Mouse (Mus musculus): Measurements from ENCODE around the gene Dnph1. TPM values are rescaled to one million over a fixed set of nuclear protein-coding genes. Genes with fewer than 3 reads are reported as not detected.

Dnph1 gene
- total and polyA plus RNA-seq, 2 experiments from 2014 or later: 7.0 to 10.0 TPM

DNA sequence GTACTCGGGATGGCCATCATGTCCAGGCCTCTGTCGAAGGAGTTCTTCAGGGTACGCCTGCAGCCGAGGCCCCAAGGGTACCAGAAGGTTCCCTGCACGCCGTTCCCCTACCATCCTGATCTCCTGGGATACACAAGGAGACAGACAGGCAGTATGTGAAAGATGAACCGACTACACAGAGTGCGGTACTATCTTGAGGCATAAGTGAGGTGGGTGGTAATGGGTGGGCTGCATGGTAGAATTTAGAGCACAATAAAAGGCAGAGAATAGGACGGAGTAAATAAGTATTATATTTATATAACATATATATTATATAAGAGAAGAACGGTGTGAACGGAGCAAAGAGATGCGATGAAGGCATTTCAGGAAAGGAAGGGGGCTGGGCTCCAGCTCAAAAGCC lies 47.1 kb downstream of the Dnph1 start:
- no peak overlapping the region for H3K27ac ChIP-seq (ENCODE audit: low read depth)
- TF ChIP-seq CTCF (IDR thresholded peaks at IDR 0.05; ENCODE audit: low read depth): no peak
- no peak for TF ChIP-seq EP300 (IDR thresholded peaks at IDR 0.05; ENCODE audit: low read depth)
- peaks cover 30% of the 10 kb centered on the region for H3K36me3 ChIP-seq (replicated peaks; ENCODE audit: control insufficient read depth, insufficient read depth, low read length)
- WGBS: 86% methylated on average over 12 of the region's 12 CpGs
- no peak overlapping the region for H3K4me2 ChIP-seq (ENCODE audit: low read depth, low read length)
- no peak overlapping the region for H3K4me3 ChIP-seq (ENCODE audit: low read depth, low read length)
- H3K4me1 ChIP-seq (ENCODE audit: control insufficient read depth, insufficient read depth): peaks cover 17% of the 10 kb centered on the region
- H3K9me3 ChIP-seq (replicated peaks; ENCODE audit: control insufficient read depth, low read length): no peaks in the 10 kb centered on the region
- ATAC-seq (ENCODE audit: insufficient read depth, low read depth) (no peak), DNase-seq (ENCODE audit: low spot score) (no peak)
- H3K9ac ChIP-seq (replicated peaks; ENCODE audit: low read depth, low read length): no peak overlapping the region
- no peaks in the 10 kb centered on the region for H3K27me3 ChIP-seq (ENCODE audit: control insufficient read depth, insufficient read depth, low read length)

DNA sequence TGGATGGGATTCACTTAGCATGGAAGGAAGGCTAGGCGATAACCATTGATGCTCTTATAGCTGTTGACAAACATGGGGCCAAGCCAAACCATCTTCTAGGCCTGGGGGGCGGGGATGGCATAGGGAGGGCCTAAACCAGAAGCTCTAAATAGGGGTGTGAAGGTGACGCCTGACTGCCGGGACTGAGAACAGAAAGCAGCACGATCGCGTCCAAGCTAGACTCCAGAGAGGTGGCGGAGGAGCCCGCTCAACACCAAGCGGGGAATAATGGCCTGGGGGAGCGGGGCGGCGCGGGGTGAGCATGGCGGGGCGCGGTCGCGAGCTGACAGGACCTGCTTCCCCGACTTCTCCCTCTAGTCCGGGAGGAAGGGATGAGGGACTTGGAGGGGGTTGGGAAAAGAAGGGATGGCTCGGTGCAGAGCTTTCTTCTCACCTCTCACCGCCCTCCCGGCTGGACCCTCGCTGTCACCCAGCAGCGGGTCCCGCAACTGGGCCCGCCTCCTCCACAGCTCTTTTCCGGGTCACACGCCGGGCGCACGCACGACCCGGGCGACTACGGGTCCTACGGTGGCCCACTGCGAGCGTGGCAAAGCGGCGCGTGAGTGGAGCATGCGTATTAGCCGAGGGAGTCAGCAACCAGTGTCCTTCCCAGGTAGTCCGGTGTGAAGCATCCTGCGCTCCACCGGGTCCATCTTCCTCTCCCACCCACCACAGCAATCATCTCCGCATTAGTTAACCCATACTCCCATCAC lies 49.5 kb downstream of the Dnph1 start, which contains the start of gene Cul9:
Gene Cul9, minus strand, starts transcription at position 576 of the 752 bp plus-strand sequence.
- H3K9ac ChIP-seq (replicated peaks; ENCODE audit: low read depth, low read length): peak within 1 kb of the TSS; percentile 66
- H3K27ac ChIP-seq (ENCODE audit: low read depth): peak within 1 kb of the TSS; percentile 61
- WGBS: 2% methylated on average over 48 of the region's 49 CpGs
- peak within 1 kb of the TSS; percentile 65 for H3K4me3 ChIP-seq (ENCODE audit: low read depth, low read length)
- H3K27me3 ChIP-seq (ENCODE audit: control insufficient read depth, insufficient read depth, low read length): no peaks in the 10 kb centered on the region
- ATAC-seq (ENCODE audit: insufficient read depth, low read depth): peak; percentile 75
- peak; percentile 66 for DNase-seq (ENCODE audit: low spot score)
- no peaks in the 10 kb centered on the region for H3K9me3 ChIP-seq (replicated peaks; ENCODE audit: control insufficient read depth, low read length)
- TF ChIP-seq EP300 (IDR thresholded peaks at IDR 0.05; ENCODE audit: low read depth) (no peak), CTCF (IDR thresholded peaks at IDR 0.05; ENCODE audit: low read depth) (no peak)
- peak within 1 kb of the TSS; percentile 78 for H3K4me2 ChIP-seq (ENCODE audit: low read depth, low read length)
- H3K4me1 ChIP-seq (ENCODE audit: control insufficient read depth, insufficient read depth): peaks cover 17% of the 10 kb centered on the region
- peaks cover 38% of the 10 kb centered on the region for H3K36me3 ChIP-seq (replicated peaks; ENCODE audit: control insufficient read depth, insufficient read depth, low read length)

DNA sequence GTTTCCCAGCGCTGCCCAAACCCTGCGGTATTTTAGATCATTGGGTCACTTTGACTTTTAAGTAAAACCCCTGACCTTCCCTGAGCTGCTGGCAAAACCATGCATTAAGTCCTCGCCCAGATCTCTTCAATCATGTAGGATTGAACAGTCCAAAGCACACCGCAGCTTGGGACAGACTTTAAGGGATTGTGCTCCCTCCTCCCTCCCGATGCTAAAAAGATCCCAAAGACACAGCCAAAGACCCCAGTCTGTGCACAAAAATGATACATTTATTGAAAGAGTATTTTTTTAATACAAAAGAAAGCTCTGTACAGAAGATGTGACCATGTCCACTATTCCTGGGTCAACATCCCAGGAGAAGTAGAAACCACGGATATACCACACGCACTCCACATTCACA lies 50.1 kb downstream of the Dnph1 start:
- no peaks in the 10 kb centered on the region for H3K9me3 ChIP-seq (replicated peaks; ENCODE audit: control insufficient read depth, low read length)
- peak overlapping the region; percentile 78 for H3K4me2 ChIP-seq (ENCODE audit: low read depth, low read length)
- peaks cover 17% of the 10 kb centered on the region for H3K4me1 ChIP-seq (ENCODE audit: control insufficient read depth, insufficient read depth)
- TF ChIP-seq EP300 (IDR thresholded peaks at IDR 0.05; ENCODE audit: low read depth) (no peak), CTCF (IDR thresholded peaks at IDR 0.05; ENCODE audit: low read depth) (no peak)
- H3K27ac ChIP-seq (ENCODE audit: low read depth): peak overlapping the region; percentile 61
- H3K36me3 ChIP-seq (replicated peaks; ENCODE audit: control insufficient read depth, insufficient read depth, low read length): peaks cover 38% of the 10 kb centered on the region
- peak overlapping the region; percentile 65 for H3K4me3 ChIP-seq (ENCODE audit: low read depth, low read length)
- no peaks in the 10 kb centered on the region for H3K27me3 ChIP-seq (ENCODE audit: control insufficient read depth, insufficient read depth, low read length)
- no peak for DNase-seq (ENCODE audit: low spot score)
- ATAC-seq (ENCODE audit: insufficient read depth, low read depth): no peak
- WGBS: 16% methylated on average over 7 of the region's 7 CpGs
- H3K9ac ChIP-seq (replicated peaks; ENCODE audit: low read depth, low read length): peak overlapping the region; percentile 66; the same call in 1 of the 2 replicates

DNA sequence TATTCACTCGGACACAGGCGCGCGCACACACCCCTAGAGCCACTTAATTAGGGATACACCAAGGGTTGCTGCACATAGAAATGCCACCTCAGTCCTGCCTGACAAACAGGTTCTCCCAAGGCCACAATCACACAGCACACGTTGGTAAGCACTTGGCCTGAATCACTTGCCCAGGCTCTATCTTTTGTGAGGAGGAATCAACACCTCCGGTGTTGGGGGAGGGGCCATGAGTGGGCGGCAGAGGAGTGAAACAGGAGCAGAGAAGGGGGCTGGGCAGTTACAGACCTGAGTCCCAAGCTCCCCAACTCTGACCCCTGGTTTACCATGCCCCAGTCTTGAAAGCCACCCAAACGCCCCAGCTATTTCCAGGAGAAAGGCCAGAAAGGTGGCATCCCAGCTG lies 50.5 kb downstream of the Dnph1 start:
- peaks cover 40% of the 10 kb centered on the region for H3K36me3 ChIP-seq (replicated peaks; ENCODE audit: control insufficient read depth, insufficient read depth, low read length)
- H3K27ac ChIP-seq (ENCODE audit: low read depth): peak overlapping the region; percentile 61; the same call in 1 of the 2 replicates
- peaks cover 17% of the 10 kb centered on the region for H3K4me1 ChIP-seq (ENCODE audit: control insufficient read depth, insufficient read depth)
- H3K9me3 ChIP-seq (replicated peaks; ENCODE audit: control insufficient read depth, low read length): no peaks in the 10 kb centered on the region
- WGBS: 23% methylated on average over 8 of the region's 8 CpGs
- no peak for TF ChIP-seq EP300 (IDR thresholded peaks at IDR 0.05; ENCODE audit: low read depth)
- TF ChIP-seq CTCF (IDR thresholded peaks at IDR 0.05; ENCODE audit: low read depth): no peak
- no peak overlapping the region for H3K9ac ChIP-seq (replicated peaks; ENCODE audit: low read depth, low read length)
- H3K4me3 ChIP-seq (ENCODE audit: low read depth, low read length): peak overlapping the region; percentile 65; the same call in 1 of the 2 replicates
- ATAC-seq (ENCODE audit: insufficient read depth, low read depth) (no peak), DNase-seq (ENCODE audit: low spot score) (no peak)
- peak overlapping the region; percentile 78; the same call in 1 of the 2 replicates for H3K4me2 ChIP-seq (ENCODE audit: low read depth, low read length)
- no peaks in the 10 kb centered on the region for H3K27me3 ChIP-seq (ENCODE audit: control insufficient read depth, insufficient read depth, low read length)

DNA sequence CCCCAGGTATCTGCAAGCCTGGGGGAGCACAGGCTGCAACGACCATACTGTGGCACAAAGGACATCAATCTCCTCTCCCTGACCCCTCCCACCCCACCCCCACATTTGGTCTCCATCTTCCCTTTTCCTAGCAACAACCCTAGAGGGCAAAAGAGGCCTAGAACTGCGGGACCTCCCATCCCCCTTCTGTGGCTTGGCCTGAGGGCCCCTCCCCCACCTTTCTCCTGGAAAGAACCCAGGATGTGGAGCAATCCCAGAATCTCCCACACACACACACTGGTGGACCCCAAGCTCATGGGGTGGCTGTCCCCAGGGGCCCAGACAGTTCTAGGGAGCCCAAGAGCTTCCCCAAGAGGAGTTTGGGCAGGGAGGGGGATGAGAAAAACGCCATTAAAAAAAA lies 51.4 kb downstream of the Dnph1 start:
- H3K36me3 ChIP-seq (replicated peaks; ENCODE audit: control insufficient read depth, insufficient read depth, low read length): peaks cover 40% of the 10 kb centered on the region
- H3K4me2 ChIP-seq (ENCODE audit: low read depth, low read length): no peak overlapping the region
- no peaks in the 10 kb centered on the region for H3K9me3 ChIP-seq (replicated peaks; ENCODE audit: control insufficient read depth, low read length)
- H3K4me3 ChIP-seq (ENCODE audit: low read depth, low read length): no peak overlapping the region
- DNase-seq (ENCODE audit: low spot score) (no peak), ATAC-seq (ENCODE audit: insufficient read depth, low read depth) (no peak)
- no peak overlapping the region for H3K9ac ChIP-seq (replicated peaks; ENCODE audit: low read depth, low read length)
- H3K4me1 ChIP-seq (ENCODE audit: control insufficient read depth, insufficient read depth): peaks cover 17% of the 10 kb centered on the region
- 39% methylated on average over 3 of the region's 3 CpGs for WGBS
- H3K27me3 ChIP-seq (ENCODE audit: control insufficient read depth, insufficient read depth, low read length): no peaks in the 10 kb centered on the region
- no peak overlapping the region for H3K27ac ChIP-seq (ENCODE audit: low read depth)
- TF ChIP-seq CTCF (IDR thresholded peaks at IDR 0.05; ENCODE audit: low read depth) (no peak), EP300 (IDR thresholded peaks at IDR 0.05; ENCODE audit: low read depth) (no peak)

Data from heart, postnatal 0 days (tissue).